Mouse (Mus musculus): ENCODE measurements around the gene Ptprs. TPM values are rescaled to one million over a fixed set of nuclear protein-coding genes. Genes with fewer than 3 reads are reported as not detected.

The Ptprs gene
- polyA plus RNA-seq, 1 experiment = 1,311 TPM

GRCm38 (mm10) chr17:56509021-56509640, 32.8 kb upstream of the Ptprs start:
- peak; percentile 90 for DNase-seq (ENCODE audit: low read depth)
- TF ChIP-seq CTCF (IDR thresholded peaks at IDR 0.05; ENCODE audit: borderline replicate concordance, extremely low read depth, insufficient read depth, insufficient read length) = no peak
- no peak for TF ChIP-seq POLR2A (IDR thresholded peaks at IDR 0.05; ENCODE audit: borderline replicate concordance, extremely low read depth, insufficient read depth, insufficient read length, poor library complexity, severe bottlenecking)

GRCm38 (mm10) chr17:56507161-56508068, 31.1 kb upstream of the Ptprs start:
- DNase-seq (ENCODE audit: low read depth) = peak; percentile 99
- TF ChIP-seq CTCF (IDR thresholded peaks at IDR 0.05; ENCODE audit: borderline replicate concordance, extremely low read depth, insufficient read depth, insufficient read length) = no peak
- TF ChIP-seq POLR2A (IDR thresholded peaks at IDR 0.05; ENCODE audit: borderline replicate concordance, extremely low read depth, insufficient read depth, insufficient read length, poor library complexity, severe bottlenecking) = 0 out of 2 replicates have a peak, but pooled peaks have one; percentile 21

- DNase-seq (ENCODE audit: low read depth) = no peak
Observed at GRCm38 (mm10) chr17:56506417-56507065, 30.3 kb upstream of the Ptprs start.

GRCm38 (mm10) chr17:56505401-56505800, 29.1 kb upstream of the Ptprs start:
- TF ChIP-seq CTCF (IDR thresholded peaks at IDR 0.05; ENCODE audit: borderline replicate concordance, extremely low read depth, insufficient read depth, insufficient read length) (no peak), POLR2A (IDR thresholded peaks at IDR 0.05; ENCODE audit: borderline replicate concordance, extremely low read depth, insufficient read depth, insufficient read length, poor library complexity, severe bottlenecking) (no peak)
- peak; percentile 61 for DNase-seq (ENCODE audit: low read depth)

More at GRCm38 (mm10) chr17:56506417-56507065, 30.3 kb upstream of the Ptprs start:
- TF ChIP-seq CTCF (IDR thresholded peaks at IDR 0.05; ENCODE audit: borderline replicate concordance, extremely low read depth, insufficient read depth, insufficient read length) (no peak), POLR2A (IDR thresholded peaks at IDR 0.05; ENCODE audit: borderline replicate concordance, extremely low read depth, insufficient read depth, insufficient read length, poor library complexity, severe bottlenecking) (no peak)

- peak; percentile 96 for DNase-seq (ENCODE audit: low read depth)
- TF ChIP-seq POLR2A (IDR thresholded peaks at IDR 0.05; ENCODE audit: borderline replicate concordance, extremely low read depth, insufficient read depth, insufficient read length, poor library complexity, severe bottlenecking) (no peak), CTCF (IDR thresholded peaks at IDR 0.05; ENCODE audit: borderline replicate concordance, extremely low read depth, insufficient read depth, insufficient read length) (peak; percentile 16; the same call in 1 of the 2 replicates)
Observed at GRCm38 (mm10) chr17:56502526-56502925, 26.2 kb upstream of the Ptprs start.

- peak; percentile 54 for DNase-seq (ENCODE audit: low read depth)
Observed at GRCm38 (mm10) chr17:56501635-56502400, 25.5 kb upstream of the Ptprs start.

- TF ChIP-seq POLR2A (IDR thresholded peaks at IDR 0.05; ENCODE audit: borderline replicate concordance, extremely low read depth, insufficient read depth, insufficient read length, poor library complexity, severe bottlenecking) (no peak), CTCF (IDR thresholded peaks at IDR 0.05; ENCODE audit: borderline replicate concordance, extremely low read depth, insufficient read depth, insufficient read length) (no peak)
- DNase-seq (ENCODE audit: low read depth) = peak; percentile 76
Observed at GRCm38 (mm10) chr17:56499229-56499628, 22.9 kb upstream of the Ptprs start.

GRCm38 (mm10) chr17:56494480-56494879, 18.2 kb upstream of the Ptprs start:
- no peak for DNase-seq (ENCODE audit: low read depth)
- TF ChIP-seq CTCF (IDR thresholded peaks at IDR 0.05; ENCODE audit: borderline replicate concordance, extremely low read depth, insufficient read depth, insufficient read length) (no peak), POLR2A (IDR thresholded peaks at IDR 0.05; ENCODE audit: borderline replicate concordance, extremely low read depth, insufficient read depth, insufficient read length, poor library complexity, severe bottlenecking) (no peak)

GRCm38 (mm10) chr17:56493841-56494240, 17.6 kb upstream of the Ptprs start:
- no peak for DNase-seq (ENCODE audit: low read depth)
- TF ChIP-seq CTCF (IDR thresholded peaks at IDR 0.05; ENCODE audit: borderline replicate concordance, extremely low read depth, insufficient read depth, insufficient read length) = no peak
- no peak for TF ChIP-seq POLR2A (IDR thresholded peaks at IDR 0.05; ENCODE audit: borderline replicate concordance, extremely low read depth, insufficient read depth, insufficient read length, poor library complexity, severe bottlenecking)

GRCm38 (mm10) chr17:56490438-56491152, 14.3 kb upstream of the Ptprs start:
- DNase-seq (ENCODE audit: low read depth) = no peak
- TF ChIP-seq CTCF (IDR thresholded peaks at IDR 0.05; ENCODE audit: borderline replicate concordance, extremely low read depth, insufficient read depth, insufficient read length) (no peak), POLR2A (IDR thresholded peaks at IDR 0.05; ENCODE audit: borderline replicate concordance, extremely low read depth, insufficient read depth, insufficient read length, poor library complexity, severe bottlenecking) (no peak)
